Mouse (Mus musculus) bone marrow, adult 2 months (tissue): ENCODE data around the gene Jazf1.

Experiments
- CTCF ChIP-seq: fragments of 200-500 bp; IDR thresholded peaks from 2 replicates; pipeline ENCODE4 v1.5.1; 2011; ENCODE audit warnings: low read length, control low read depth; ENCODE audit not compliant: control insufficient read depth, insufficient read depth
- POLR2A ChIP-seq: fragments of 200-500 bp; IDR thresholded peaks from 2 replicates; pipeline ENCODE4 v1.6.1; 2011; ENCODE audit warnings: low read depth, mild to moderate bottlenecking, control low read depth, low read length, borderline replicate concordance; ENCODE audit not compliant: control insufficient read depth

GRCm38 (mm10) chr6:52861186-52861820 is 207.1 kb downstream of the Jazf1 start:
- TF ChIP-seq POLR2A (no peak), CTCF (no peak)
